In the genomic region with DNA sequence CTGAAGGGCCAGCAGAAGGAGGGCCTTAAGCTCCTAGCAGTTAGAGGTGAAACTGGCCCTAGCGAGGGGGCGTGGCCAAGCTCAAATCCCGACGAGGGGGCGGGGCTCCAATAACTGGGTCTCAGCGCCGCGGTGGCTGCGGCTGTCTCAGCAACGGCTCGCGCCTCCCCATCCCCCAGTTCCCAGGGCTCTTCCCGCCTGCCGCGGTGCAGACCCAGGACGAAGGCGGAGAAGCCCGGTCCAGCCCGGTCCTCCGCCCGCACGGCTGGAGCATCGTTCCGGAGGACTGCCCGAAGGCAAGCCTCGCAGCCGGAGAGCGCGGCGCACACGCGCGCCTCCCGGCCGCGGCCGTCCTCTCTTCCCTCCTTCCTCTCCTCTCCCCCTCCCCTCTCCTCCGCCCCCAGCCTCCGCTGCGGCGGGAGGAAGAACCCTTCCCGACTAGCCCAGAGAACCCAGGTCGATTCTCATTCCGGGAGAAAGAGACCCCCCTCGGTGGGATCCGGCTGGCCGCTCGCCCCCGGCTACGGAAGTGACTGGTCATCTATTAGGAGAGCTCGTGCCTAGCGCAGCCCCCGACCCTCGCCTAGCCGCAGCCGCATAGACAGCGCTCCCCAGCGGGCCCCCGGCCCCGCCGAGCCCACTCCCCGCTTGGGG, we compare ENCODE assay signal across 8 mouse cellular contexts. TPM values are rescaled to one million over a fixed set of nuclear protein-coding genes. Genes with fewer than 3 reads are reported as not detected.
DNase-seq lines count a peak whose midpoint lies in the region; ATAC-seq and TF ChIP-seq lines count a peak whose summit lies in the region.

No protein-coding gene starts in this region.

- peak; percentile 26; the same call in 1 of the 2 replicates for TF ChIP-seq POLR2A in brain, embryonic 14.5 days (IDR thresholded peaks at IDR 0.05; ENCODE audit: borderline replicate concordance, extremely low read depth, insufficient read depth, insufficient read length, poor library complexity, severe bottlenecking)

- 26% methylated on average over 43 of the region's 62 CpGs for WGBS in forebrain, embryonic 10.5 days
- 23% methylated on average over 52 of the region's 62 CpGs for WGBS in heart, embryonic 14.5 days
- WGBS in liver, embryonic 11.5 days: 20% methylated on average over 51 of the region's 62 CpGs
- 24% methylated on average over 52 of the region's 62 CpGs for WGBS in stomach, embryonic 16.5 days

- H3K4me3 ChIP-seq in forebrain, embryonic 10.5 days: peak overlapping the region; percentile 74
- H3K4me3 ChIP-seq in heart, embryonic 14.5 days (ENCODE audit: control insufficient read depth in 1 of 2, insufficient read depth in 1 of 2, low read depth in 1 of 2, low read length in 2 of 2): peak overlapping the region; percentile 66 to 80
- peak overlapping the region; percentile 61 for H3K4me3 ChIP-seq in liver, embryonic 11.5 days (ENCODE audit: low read depth, low read length)
- H3K4me3 ChIP-seq in stomach, embryonic 16.5 days (replicated peaks; ENCODE audit: low read length): peak overlapping the region; percentile 63

- peak; percentile 76 for ATAC-seq in heart, embryonic 14.5 days (ENCODE audit: insufficient number of reproducible peaks, insufficient read depth, low FRiP score, low read depth)
- peak; percentile 75 for ATAC-seq in liver, embryonic 11.5 days (replicated peaks; ENCODE audit: low FRiP score)
- ATAC-seq in stomach, embryonic 16.5 days (ENCODE audit: insufficient read depth, low FRiP score): peak; percentile 92

- H3K9me3 ChIP-seq in forebrain, embryonic 10.5 days: 0 out of 2 replicates have a peak, but pooled peaks cover 2% of the 10 kb centered on the region
- H3K9me3 ChIP-seq in heart, embryonic 14.5 days (ENCODE audit: control insufficient read depth, low read length): no peaks in the 10 kb centered on the region
- no peaks in the 10 kb centered on the region for H3K9me3 ChIP-seq in liver, embryonic 11.5 days (ENCODE audit: control insufficient read depth, low read length)
- no peaks in the 10 kb centered on the region for H3K9me3 ChIP-seq in stomach, embryonic 16.5 days (replicated peaks; ENCODE audit: control insufficient read depth, low read length)

- H3K4me2 ChIP-seq in heart, embryonic 14.5 days (ENCODE audit: low read length): peak overlapping the region; percentile 70
- H3K4me2 ChIP-seq in liver, embryonic 11.5 days: peak overlapping the region; percentile 74
- H3K4me2 ChIP-seq in stomach, embryonic 16.5 days (ENCODE audit: low read depth, low read length): peak overlapping the region; percentile 52

- peak; percentile 91 for DNase-seq in 3T3-L1 (ENCODE audit: low read depth, low spot score)
- peak; percentile 92 for DNase-seq in brain, embryonic 14.5 days (ENCODE audit: low read depth)
- peak; percentile 80 for DNase-seq in forebrain, embryonic 10.5 days (ENCODE audit: extremely low spot score, low spot score)
- DNase-seq in kidney, postnatal 10 days: peak; percentile 94
- peak; percentile 75 for DNase-seq in liver, embryonic 11.5 days (ENCODE audit: low spot score)
- DNase-seq in natural killer cell, adult 2 months (ENCODE audit: low spot score in 2 of 2): peak; percentile 21 to 32

- H3K4me1 ChIP-seq in forebrain, embryonic 10.5 days: peaks cover 29% of the 10 kb centered on the region
- H3K4me1 ChIP-seq in heart, embryonic 14.5 days (ENCODE audit: control insufficient read depth in 2 of 2, insufficient read depth in 2 of 2, low read length in 2 of 2): peaks cover 4 to 8% of the 10 kb centered on the region in 2 experiments; a peak in 3 of 4 replicates
- no peaks in the 10 kb centered on the region for H3K4me1 ChIP-seq in liver, embryonic 11.5 days (replicated peaks; ENCODE audit: control insufficient read depth, insufficient read depth, low read length)
- H3K4me1 ChIP-seq in stomach, embryonic 16.5 days (ENCODE audit: control insufficient read depth, insufficient read depth, low read length): no peaks in the 10 kb centered on the region

- H3K27me3 ChIP-seq in forebrain, embryonic 10.5 days (ENCODE audit: poor library complexity, severe bottlenecking): peaks cover 26% of the 10 kb centered on the region; the same call in 1 of the 2 replicates
- no peaks in the 10 kb centered on the region for H3K27me3 ChIP-seq in heart, embryonic 14.5 days (ENCODE audit: control insufficient read depth, insufficient read depth, low read length)
- H3K27me3 ChIP-seq in liver, embryonic 11.5 days (replicated peaks; ENCODE audit: control insufficient read depth, insufficient read depth, low read length): peaks cover 28% of the 10 kb centered on the region
- no peaks in the 10 kb centered on the region; the same call in 1 of the 2 replicates for H3K27me3 ChIP-seq in stomach, embryonic 16.5 days (ENCODE audit: control insufficient read depth, insufficient read depth, low read length)

- peak overlapping the region; percentile 94 for H3K27ac ChIP-seq in forebrain, embryonic 10.5 days
- H3K27ac ChIP-seq in heart, embryonic 14.5 days (replicated peaks in 1 of 2; ENCODE audit: control insufficient read depth in 1 of 2, insufficient read depth in 1 of 2, low read depth in 2 of 2, low read length in 2 of 2): peak overlapping the region; percentile 79 to 81
- peak overlapping the region; percentile 58; the same call in 1 of the 2 replicates for H3K27ac ChIP-seq in liver, embryonic 11.5 days (ENCODE audit: low read depth, low read length)
- peak overlapping the region; percentile 85 for H3K27ac ChIP-seq in stomach, embryonic 16.5 days (ENCODE audit: low read length)

- TF ChIP-seq CTCF in brain, embryonic 14.5 days (IDR thresholded peaks at IDR 0.05; ENCODE audit: borderline replicate concordance, extremely low read depth, insufficient read depth, insufficient read length): no peak

- peaks cover 11% of the 10 kb centered on the region for H3K36me3 ChIP-seq in forebrain, embryonic 10.5 days (replicated peaks)
- no peaks in the 10 kb centered on the region for H3K36me3 ChIP-seq in heart, embryonic 14.5 days (ENCODE audit: control insufficient read depth, insufficient read depth, low read length)
- no peaks in the 10 kb centered on the region for H3K36me3 ChIP-seq in liver, embryonic 11.5 days (ENCODE audit: control insufficient read depth, insufficient read depth, low read length)
- H3K36me3 ChIP-seq in stomach, embryonic 16.5 days (ENCODE audit: control insufficient read depth, insufficient read depth, low read length): no peaks in the 10 kb centered on the region

- peak overlapping the region; percentile 87 for H3K9ac ChIP-seq in heart, embryonic 14.5 days (ENCODE audit: low read length)
- H3K9ac ChIP-seq in liver, embryonic 11.5 days (ENCODE audit: low read depth, low read length): peak overlapping the region; percentile 64
- H3K9ac ChIP-seq in stomach, embryonic 16.5 days (ENCODE audit: low read length): peak overlapping the region; percentile 84

RNA-seq across cellular contexts. Expression of a gene that starts 1.0 kb away (rescaled TPM):
- 33.5 and 47.7 TPM in 2 replicates for polyA plus RNA-seq in brain, embryonic 14.5 days (2012; rRNA removed)
- 11.5 and 13.2 TPM in 2 replicates for polyA plus RNA-seq in forebrain, embryonic 10.5 days (2016; fragmentation: Nextera tagmentation; extraction: Ambion mirVana)
- polyA plus RNA-seq in heart, embryonic 14.5 days (2014; fragmentation: Nextera tagmentation; extraction: Ambion mirVana): 7.4 and 8.0 TPM in 2 replicates
- 4.1 and 4.6 TPM in 2 replicates for polyA plus RNA-seq in liver, embryonic 11.5 days (2014; fragmentation: Nextera tagmentation; extraction: Ambion mirVana)
- polyA plus RNA-seq in stomach, embryonic 16.5 days (2015; fragmentation: Nextera tagmentation; extraction: Ambion mirVana): 5.5 and 6.7 TPM in 2 replicates

RNA-seq across cellular contexts. Expression of a gene that starts 29.8 kb away (rescaled TPM):
- 48.2 and 69.1 TPM in 2 replicates for polyA plus RNA-seq in brain, embryonic 14.5 days (2012; rRNA removed)
- polyA plus RNA-seq in forebrain, embryonic 10.5 days (2016; fragmentation: Nextera tagmentation; extraction: Ambion mirVana): 41.8 and 44.3 TPM in 2 replicates
- 23.5 and 24.1 TPM in 2 replicates for polyA plus RNA-seq in heart, embryonic 14.5 days (2014; fragmentation: Nextera tagmentation; extraction: Ambion mirVana)
- polyA plus RNA-seq in liver, embryonic 11.5 days (2014; fragmentation: Nextera tagmentation; extraction: Ambion mirVana): 32.6 and 32.9 TPM in 2 replicates
- 25.2 and 26.7 TPM in 2 replicates for polyA plus RNA-seq in stomach, embryonic 16.5 days (2015; fragmentation: Nextera tagmentation; extraction: Ambion mirVana)

RNA-seq across cellular contexts. Expression of a gene that starts 49.4 kb away (rescaled TPM):
- polyA plus RNA-seq in brain, embryonic 14.5 days (2012; rRNA removed): 28.2 and 28.4 TPM in 2 replicates
- polyA plus RNA-seq in forebrain, embryonic 10.5 days (2016; fragmentation: Nextera tagmentation; extraction: Ambion mirVana): 64.6 and 65.2 TPM in 2 replicates
- 14.8 and 15.1 TPM in 2 replicates for polyA plus RNA-seq in heart, embryonic 14.5 days (2014; fragmentation: Nextera tagmentation; extraction: Ambion mirVana)
- polyA plus RNA-seq in liver, embryonic 11.5 days (2014; fragmentation: Nextera tagmentation; extraction: Ambion mirVana): 39.5 and 39.8 TPM in 2 replicates
- polyA plus RNA-seq in stomach, embryonic 16.5 days (2015; fragmentation: Nextera tagmentation; extraction: Ambion mirVana): 28.4 and 31.1 TPM in 2 replicates

Comparison
In these comparisons a context has a peak if more than half of its experiments do, and no peak if none do; other contexts are left out.
1. Peak in every context shown above with its lines: DNase-seq, ATAC-seq, H3K4me3 ChIP-seq and H3K27ac ChIP-seq.
2. DNase-seq: peak in every context shown above with its lines; median percentile 94 in kidney, postnatal 10 days; 92 in brain, embryonic 14.5 days; 91 in 3T3-L1; 80 in forebrain, embryonic 10.5 days; 75 in liver, embryonic 11.5 days; 26 in natural killer cell, adult 2 months.